Mouse (Mus musculus) telencephalon, adult 2 months (tissue): ENCODE data around the gene Tubgcp3.
"Not testable (repeated sequence)": the region's sequence is repeated elsewhere in the genome, so short reads cannot be mapped to it uniquely, and the experiment has no call there.

ENCODE experiments used
- DNase-seq: peaks from one replicate; pipeline ENCODE4 v3.0.0-alpha.2; 2011; ENCODE audit warnings: low read depth, low spot score

Tubgcp3 gene

GRCm38 (mm10) chr8:12644341-12644740 lies 27.7 kb downstream of the Tubgcp3 start:
- no peak for DNase-seq

- DNase-seq = no peak
These were observed 30.5 kb downstream of the Tubgcp3 start for GRCm38 (mm10) chr8:12641527-12641926.

GRCm38 (mm10) chr8:12638446-12638845 lies 33.6 kb downstream of the Tubgcp3 start:
- DNase-seq = no peak

GRCm38 (mm10) chr8:12635366-12635765 lies 36.7 kb downstream of the Tubgcp3 start:
- peak; percentile 29 for DNase-seq

- no peak for DNase-seq
These were observed 43.0 kb downstream of the Tubgcp3 start for GRCm38 (mm10) chr8:12629079-12629478.

- no peak for DNase-seq
These were observed 46.2 kb downstream of the Tubgcp3 start for GRCm38 (mm10) chr8:12625890-12626289.

GRCm38 (mm10) chr8:12621550-12622222 lies 50.4 kb downstream of the Tubgcp3 start:
- peak; percentile 51 for DNase-seq

- not testable (repeated sequence) for DNase-seq
These were observed 54.7 kb downstream of the Tubgcp3 start for GRCm38 (mm10) chr8:12617369-12617768.

- DNase-seq = no peak
These were observed 58.8 kb downstream of the Tubgcp3 start for GRCm38 (mm10) chr8:12613201-12613600.

- no peak for DNase-seq
These were observed 62.1 kb downstream of the Tubgcp3 start for GRCm38 (mm10) chr8:12609752-12610449.

- DNase-seq = no peak
These were observed 63.2 kb downstream of the Tubgcp3 start for GRCm38 (mm10) chr8:12608810-12609209.

- no peak for DNase-seq
These were observed 64.8 kb downstream of the Tubgcp3 start for GRCm38 (mm10) chr8:12607223-12607622.

GRCm38 (mm10) chr8:12583785-12584184 lies 88.3 kb downstream of the Tubgcp3 start:
- no peak for DNase-seq

GRCm38 (mm10) chr8:12579339-12579999 lies 92.6 kb downstream of the Tubgcp3 start:
- DNase-seq = not testable (repeated sequence)

- DNase-seq = no peak
These were observed 95.3 kb downstream of the Tubgcp3 start for GRCm38 (mm10) chr8:12576739-12577138.

- no peak for DNase-seq
These were observed 96.0 kb downstream of the Tubgcp3 start for GRCm38 (mm10) chr8:12576003-12576402.

- DNase-seq = no peak
These were observed 99.1 kb downstream of the Tubgcp3 start, which contains the start of gene Spaca7 for GRCm38 (mm10) chr8:12572814-12573534. Gene Spaca7 (plus strand): TSS chr8:12573029.

- DNase-seq = no peak
These were observed 105.5 kb downstream of the Tubgcp3 start for GRCm38 (mm10) chr8:12566509-12566908.

- DNase-seq = no peak
These were observed 106.6 kb downstream of the Tubgcp3 start for GRCm38 (mm10) chr8:12565488-12565887.

- peak; percentile 22 for DNase-seq
These were observed 107.7 kb downstream of the Tubgcp3 start for GRCm38 (mm10) chr8:12564307-12564706.
